ENCODE assay signal across 8 mouse cellular contexts in genomic region chr19:14598690-14599288, GRCm38 (mm10). TPM values are rescaled to one million over a fixed set of nuclear protein-coding genes. Genes with fewer than 3 reads are reported as not detected.
DNase-seq lines count a peak whose midpoint lies in the region; ATAC-seq and TF ChIP-seq lines count a peak whose summit lies in the region.

No protein-coding gene starts in this region.

- peaks cover 29% of the 10 kb centered on the region for H3K4me1 ChIP-seq in forebrain, embryonic 12.5 days
- peaks cover 35% of the 10 kb centered on the region for H3K4me1 ChIP-seq in liver, embryonic 12.5 days
- H3K4me1 ChIP-seq in stomach, postnatal 0 days (replicated peaks; ENCODE audit: control insufficient read depth, insufficient read depth) = 0 out of 2 replicates have a peak, but pooled peaks cover 3% of the 10 kb centered on the region

- peak overlapping the region; percentile 45 for H3K4me3 ChIP-seq in forebrain, embryonic 12.5 days (replicated peaks)
- peak overlapping the region; percentile 68 for H3K4me3 ChIP-seq in liver, embryonic 12.5 days
- peak overlapping the region; percentile 65 for H3K4me3 ChIP-seq in stomach, postnatal 0 days (ENCODE audit: low read depth, low read length)

- H3K4me2 ChIP-seq in forebrain, embryonic 12.5 days = peak overlapping the region; percentile 63
- H3K4me2 ChIP-seq in liver, embryonic 12.5 days = peak overlapping the region; percentile 92
- H3K4me2 ChIP-seq in stomach, postnatal 0 days (replicated peaks; ENCODE audit: low read depth) = peak overlapping the region; percentile 80

- no peak for DNase-seq in frontal cortex, postnatal 10 days (ENCODE audit: low spot score in 2 of 2)
- DNase-seq in stomach, postnatal 0 days (ENCODE audit: low spot score) = no peak
- DNase-seq in spleen, postnatal 10 days (ENCODE audit: low spot score in 2 of 2) = no peak
- no peak for DNase-seq in layer of hippocampus, adult 8-10 months (ENCODE audit: low spot score in 2 of 2)

- no peak for TF ChIP-seq CTCF in stomach, postnatal 0 days (IDR thresholded peaks at IDR 0.05; ENCODE audit: low read depth)

- no peaks in the 10 kb centered on the region for H3K9me3 ChIP-seq in forebrain, embryonic 12.5 days
- H3K9me3 ChIP-seq in liver, embryonic 12.5 days (replicated peaks) = no peaks in the 10 kb centered on the region
- no peaks in the 10 kb centered on the region for H3K9me3 ChIP-seq in stomach, postnatal 0 days (ENCODE audit: control insufficient read depth, low read length)

- H3K27me3 ChIP-seq in forebrain, embryonic 12.5 days = peaks cover 21% of the 10 kb centered on the region
- peaks cover 14% of the 10 kb centered on the region; the same call in 1 of the 2 replicates for H3K27me3 ChIP-seq in liver, embryonic 12.5 days (replicated peaks)
- H3K27me3 ChIP-seq in stomach, postnatal 0 days (ENCODE audit: control insufficient read depth, insufficient read depth, low read length) = no peaks in the 10 kb centered on the region

- TF ChIP-seq EP300 in stomach, postnatal 0 days (optimal IDR thresholded peaks at IDR 0.05) = peak; percentile 34

- peak; percentile 28 for ATAC-seq in frontal cortex, adult (ENCODE audit: low TSS enrichment)
- peak; percentile 4 for ATAC-seq in CD4-positive, CD25-positive, alpha-beta regulatory T cell, adult 4 months
- peak; percentile 72 for ATAC-seq in forebrain, embryonic 12.5 days (ENCODE audit: low FRiP score)
- ATAC-seq in liver, embryonic 12.5 days = peak; percentile 19
- peak; percentile 29 for ATAC-seq in stomach, postnatal 0 days (ENCODE audit: low FRiP score, low TSS enrichment)

- no peaks in the 10 kb centered on the region for H3K36me3 ChIP-seq in forebrain, embryonic 12.5 days (replicated peaks)
- peaks cover 7% of the 10 kb centered on the region; the same call in 1 of the 2 replicates for H3K36me3 ChIP-seq in liver, embryonic 12.5 days
- H3K36me3 ChIP-seq in stomach, postnatal 0 days (ENCODE audit: control insufficient read depth, insufficient read depth, low read length) = no peaks in the 10 kb centered on the region

- under 1% methylated on average over 46 of the region's 46 CpGs for WGBS in forebrain, embryonic 12.5 days
- WGBS in liver, embryonic 12.5 days (ENCODE audit: insufficient replicate concordance) = under 1% methylated on average over 46 of the region's 46 CpGs
- WGBS in stomach, postnatal 0 days = 3% methylated on average over 46 of the region's 46 CpGs

- peak overlapping the region; percentile 95 for H3K27ac ChIP-seq in forebrain, embryonic 12.5 days
- peak overlapping the region; percentile 91 for H3K27ac ChIP-seq in liver, embryonic 12.5 days
- peak overlapping the region; percentile 79 for H3K27ac ChIP-seq in stomach, postnatal 0 days (replicated peaks)

- peak overlapping the region; percentile 53 for H3K9ac ChIP-seq in forebrain, embryonic 12.5 days
- H3K9ac ChIP-seq in liver, embryonic 12.5 days = peak overlapping the region; percentile 80
- H3K9ac ChIP-seq in stomach, postnatal 0 days (ENCODE audit: low read length) = peak overlapping the region; percentile 62

RNA-seq across cellular contexts. Expression of gene Tle4, which starts 0.9 kb away (rescaled TPM):
- polyA plus RNA-seq in CD4-positive, CD25-positive, alpha-beta regulatory T cell, adult 4 months (2017; shearing (Covaris generic)) = 10 to 100 TPM in 1 of 2 experiments, 1 to 10 TPM in 1; 7.8 to 13.6 TPM
- 35.5 and 36.6 TPM in 2 replicates for polyA plus RNA-seq in forebrain, embryonic 12.5 days (2016; fragmentation: Nextera tagmentation; extraction: Ambion mirVana)
- polyA plus RNA-seq in liver, embryonic 12.5 days (2016; fragmentation: Nextera tagmentation; extraction: Ambion mirVana) = 9.4 and 9.7 TPM in 2 replicates
- 5.1 and 5.7 TPM in 2 replicates for polyA plus RNA-seq in stomach, postnatal 0 days (2015; fragmentation: Nextera tagmentation; extraction: Ambion mirVana)
- total RNA-seq in layer of hippocampus, adult 8-10 months (2022) = 10 to 100 TPM; 42.1 to 45.0 (median 43.4) TPM

Comparison
In these comparisons a context has a peak if more than half of its experiments do, and no peak if none do; other contexts are left out.
1. ATAC-seq: peak in every context shown above with its lines; median percentile 72 in forebrain, embryonic 12.5 days; 29 in stomach, postnatal 0 days; 28 in frontal cortex, adult; 19 in liver, embryonic 12.5 days; 4 in CD4-positive, CD25-positive, alpha-beta regulatory T cell, adult 4 months.